Mouse (Mus musculus): Measurements from ENCODE around the gene Dph2.

DNA sequence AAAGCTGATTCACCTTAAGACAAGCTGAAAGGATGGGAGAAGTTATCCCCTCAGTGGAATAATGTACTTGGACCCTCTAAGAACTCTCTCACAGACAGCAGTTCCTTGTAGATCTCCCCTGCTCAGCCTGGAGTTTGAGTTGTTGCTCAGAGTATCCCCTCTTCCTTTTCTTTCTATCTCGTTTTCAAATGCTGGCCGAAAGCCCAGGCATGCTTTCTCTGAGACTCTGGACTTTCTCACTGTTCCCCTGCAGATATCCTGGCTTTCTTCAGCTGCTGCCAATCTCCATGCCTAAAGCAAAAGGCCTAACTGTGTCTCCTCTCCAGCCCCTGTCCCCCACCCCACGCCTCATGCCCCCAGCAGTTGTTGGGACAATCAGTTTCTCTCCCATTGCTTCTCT is 26.4 kb upstream of the Dph2 start:
- TF ChIP-seq MXI1 (IDR thresholded peaks at IDR 0.05; ENCODE audit: low read depth, low read length), result peak; percentile 52; the same call in 1 of the 2 replicates
- TF ChIP-seq CHD2 (IDR thresholded peaks at IDR 0.05; ENCODE audit: low read length), result no peak
- no peak for TF ChIP-seq CTCF (IDR thresholded peaks at IDR 0.05 in 2 of 3, conservative IDR thresholded peaks at IDR 0.05 in 1 of 3; ENCODE audit: control insufficient read depth in 1 of 3, insufficient read depth in 1 of 3, low read depth in 2 of 3, low read length in 3 of 3, poor library complexity in 1 of 3, severe bottlenecking in 1 of 3)
- TF ChIP-seq RCOR1 (IDR thresholded peaks at IDR 0.05; ENCODE audit: low read depth, low read length), result no peak
- TF ChIP-seq POLR2A (IDR thresholded peaks at IDR 0.05; ENCODE audit: control insufficient read depth in 1 of 2, insufficient read depth in 1 of 2, low read depth in 1 of 2, low read length in 2 of 2, poor library complexity in 1 of 2), result no peak
- TF ChIP-seq KAT2A (conservative IDR thresholded peaks at IDR 0.05; ENCODE audit: low read depth, low read length), result no peak
- TF ChIP-seq NRF1 (IDR thresholded peaks at IDR 0.05; ENCODE audit: insufficient read depth, low read depth, low read length, poor library complexity, severe bottlenecking), result no peak
- no peak for TF ChIP-seq POLR2AphosphoS2 (IDR thresholded peaks at IDR 0.05; ENCODE audit: low read length)
- TF ChIP-seq UBTF (IDR thresholded peaks at IDR 0.05; ENCODE audit: borderline replicate concordance, insufficient read depth, low read depth, low read length), result no peak
- TF ChIP-seq E2F4 (IDR thresholded peaks at IDR 0.05; ENCODE audit: borderline replicate concordance, low read depth, low read length), result no peak
- TF ChIP-seq EP300 (IDR thresholded peaks at IDR 0.05; ENCODE audit: low read depth in 1 of 2, low read length in 2 of 2), result no peak; a peak in 1 of 4 replicates
- no peak for TF ChIP-seq GATA1 (IDR thresholded peaks at IDR 0.05; ENCODE audit: low read depth, low read length)
- TF ChIP-seq TBP (IDR thresholded peaks at IDR 0.05; ENCODE audit: low read depth, low read length), result no peak
